Mouse (Mus musculus): ENCODE results near the gene Eps8l3. TPM values are rescaled to one million over a fixed set of nuclear protein-coding genes. Genes with fewer than 3 reads are reported as not detected.

The Eps8l3 gene
- total RNA-seq, 2 experiments from 2014 or later: not detected

DNA sequence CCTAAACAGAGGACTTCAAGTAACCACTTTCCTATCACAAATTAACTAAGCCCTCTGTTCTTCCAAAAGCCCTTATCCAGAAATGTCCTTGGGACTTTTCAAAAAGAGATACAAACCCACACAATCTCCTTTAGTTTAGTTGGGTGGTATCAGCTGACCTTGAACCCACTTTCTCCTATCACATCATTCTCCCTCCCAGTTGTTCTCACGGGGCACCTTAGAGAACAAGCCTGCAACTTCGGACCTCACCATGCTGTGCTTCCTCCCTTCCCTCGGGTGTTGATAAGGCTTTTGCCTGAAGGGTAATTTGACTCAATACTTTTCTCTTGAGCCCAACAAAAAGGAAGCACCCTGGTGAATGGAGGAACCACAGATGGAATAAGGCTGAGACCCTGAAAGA is 58.9 kb downstream of the Eps8l3 start:
- DNase-seq: no peak
- intact Hi-C loops (cut with DNase I): loop anchor here (5.0 kb wide), 1 partner anchor 211 kb away; the partner anchor contains the start of gene Gnai3

- intact Hi-C loops (cut with DNase I): loop anchor here (1.0 to 5.0 kb wide), 3 partner anchors 79 to 208 kb away; partner anchors contain the start of gene Gnai3
- DNase-seq: peak; percentile 78 to 82
Observed at GRCm38 (mm10) chr3:107939403-107939802, 62.4 kb downstream of the Eps8l3 start.

- intact Hi-C loops (cut with DNase I): loop anchor here (1.0 to 5.0 kb wide), 3 partner anchors 79 to 207 kb away; partner anchors contain the start of gene Gnai3
- no peak for DNase-seq
Observed at GRCm38 (mm10) chr3:107939830-107940229, 62.8 kb downstream of the Eps8l3 start.

- intact Hi-C loops (cut with DNase I): no loop called here
- no peak for DNase-seq
Observed at GRCm38 (mm10) chr3:107940524-107940923, 63.5 kb downstream of the Eps8l3 start.

GRCm38 (mm10) chr3:107941261-107941660 is 64.2 kb downstream of the Eps8l3 start:
- intact Hi-C loops (cut with DNase I): no loop called here
- DNase-seq: no peak

Other genes with a start within 250 kb of the Eps8l3 start
- gene Gm10961, start 245.9 kb upstream of the Eps8l3 start, total RNA-seq (2021): not detected
- gene Strip1, start 245.5 kb upstream of the Eps8l3 start, total RNA-seq (2021): 10 to 100 TPM; 19.3 to 20.5 TPM
- 10 to 100 TPM; 77.8 to 80.6 TPM for gene Ahcyl1, start 180.7 kb upstream of the Eps8l3 start, total RNA-seq (2021)
- 10 to 100 TPM; 34.4 to 49.5 TPM for gene Csf1, start 116.8 kb upstream of the Eps8l3 start, total RNA-seq (2021)
- gene Gstm5, start 18.6 kb downstream of the Eps8l3 start, total RNA-seq (2021): 10 to 100 TPM; 50.5 to 51.2 TPM
- 10 to 100 TPM; 71.7 to 74.3 TPM for gene Gstm7, start 54.6 kb downstream of the Eps8l3 start, total RNA-seq (2021)
- gene Gstm6, start 66.5 kb downstream of the Eps8l3 start, total RNA-seq (2021): 1 to 10 TPM; 3.0 to 3.3 TPM
- gene Gstm3, start 92.1 kb downstream of the Eps8l3 start, total RNA-seq (2021): not detected
- 100 to 1,000 TPM; 161 to 186 TPM for gene Gstm2, start 109.2 kb downstream of the Eps8l3 start, total RNA-seq (2021)
- gene Gstm1, start 140.7 kb downstream of the Eps8l3 start, total RNA-seq (2021): 100 to 1,000 TPM; 265 to 324 TPM
- 10 to 100 TPM; 12.3 to 13.3 TPM for gene Gstm4, start 167.7 kb downstream of the Eps8l3 start, total RNA-seq (2021)
- gene Ampd2, start 209.4 kb downstream of the Eps8l3 start, total RNA-seq (2021): 1 to 10 TPM; 4.6 to 5.1 TPM
- gene Gnat2, start 215.6 kb downstream of the Eps8l3 start, total RNA-seq (2021): not detected

Data from heart, postnatal 36 days (tissue).